Mouse (Mus musculus): ENCODE measurements at regions not wholly inside any gene's neighbourhood (a gene's known extent, or its start where the extent isn't known, plus 50 kb on each side); places are given as distances from the start of the nearest gene placed in this dataset.

- TF ChIP-seq CTCF (IDR thresholded peaks at IDR 0.05; ENCODE audit: low read depth, low read length) (no peak), POLR2A (IDR thresholded peaks at IDR 0.05; ENCODE audit: extremely low read depth, insufficient read depth, low read length) (no peak)
Observed at GRCm38 (mm10) chr15:61860759-61861158, 937.9 kb upstream of the A1bg start.

Data from liver, adult 2 months (tissue).